Mouse (Mus musculus) kidney, embryonic 16.5 days (tissue): ENCODE results near the gene Ppp1r3a. TPM values are rescaled to one million over a fixed set of nuclear protein-coding genes. Genes with fewer than 3 reads are reported as not detected.

ENCODE experiments used
- polyA plus RNA-seq: library from polyadenylated mRNA; unstranded; fragments of >200 nt; fragmentation: Nextera tagmentation; extraction: Ambion mirVana; gene quantifications from 2 replicates; pipeline ENCODE4 v1.2.1, GENCODE M21; 2015

The Ppp1r3a gene
- polyA plus RNA-seq, 1 experiment from 2014 or later = 0.04 TPM

Other genes with a start within 250 kb of the Ppp1r3a start
- gene Foxp2, start 146.1 kb upstream of the Ppp1r3a start, polyA plus RNA-seq = 6.1 and 6.5 TPM in 2 replicates